Mouse (Mus musculus) layer of hippocampus, adult 9-10 months (tissue): ENCODE data around the gene Zfp444.
"Not testable (repeated sequence)": the region's sequence is repeated elsewhere in the genome, so short reads cannot be mapped to it uniquely, and the experiment has no call there.

Experiments used
- DNase-seq: peaks from one replicate; pipeline ENCODE4 v3.0.0; 2022; ENCODE audit warnings: low spot score

Gene Zfp444

GRCm38 (mm10) chr7:6162172-6162571, 9.9 kb upstream of the Zfp444 start:
- DNase-seq, result no peak

- DNase-seq, result no peak
These were observed 7.4 kb upstream of the Zfp444 start for GRCm38 (mm10) chr7:6164671-6165070.

GRCm38 (mm10) chr7:6169403-6169802, 2.6 kb upstream of the Zfp444 start:
- DNase-seq, result no peak

GRCm38 (mm10) chr7:6170391-6170790, 1.6 kb upstream of the Zfp444 start:
- no peak for DNase-seq

- DNase-seq, result no peak
These were observed 1.2 kb upstream of the Zfp444 start for GRCm38 (mm10) chr7:6170871-6171270.

- no peak for DNase-seq
These were observed 501 bp upstream of the Zfp444 start for GRCm38 (mm10) chr7:6171444-6172005.

GRCm38 (mm10) chr7:6172674-6173244, 733 bp downstream of the Zfp444 start:
- DNase-seq, result no peak

GRCm38 (mm10) chr7:6173872-6174271, 1.8 kb downstream of the Zfp444 start:
- no peak for DNase-seq

- DNase-seq, result not testable (repeated sequence)
These were observed 2.5 kb downstream of the Zfp444 start for GRCm38 (mm10) chr7:6174365-6174987.

- DNase-seq, result no peak
These were observed 7.0 kb downstream of the Zfp444 start for GRCm38 (mm10) chr7:6179013-6179412.

- no peak for DNase-seq
These were observed 10.9 kb downstream of the Zfp444 start for GRCm38 (mm10) chr7:6182882-6183281.

GRCm38 (mm10) chr7:6183802-6184201, 11.8 kb downstream of the Zfp444 start:
- DNase-seq, result no peak

GRCm38 (mm10) chr7:6184521-6184920, 12.5 kb downstream of the Zfp444 start:
- DNase-seq, result no peak

GRCm38 (mm10) chr7:6185391-6185790, 13.4 kb downstream of the Zfp444 start:
- no peak for DNase-seq

GRCm38 (mm10) chr7:6186176-6186575, 14.2 kb downstream of the Zfp444 start:
- no peak for DNase-seq

GRCm38 (mm10) chr7:6186756-6187155, 14.7 kb downstream of the Zfp444 start:
- no peak for DNase-seq

GRCm38 (mm10) chr7:6189542-6189941, 17.5 kb downstream of the Zfp444 start:
- no peak for DNase-seq

- peak; percentile 85 for DNase-seq
These were observed 19.4 kb downstream of the Zfp444 start for GRCm38 (mm10) chr7:6191376-6191775.

- no peak for DNase-seq
These were observed 22.1 kb downstream of the Zfp444 start for GRCm38 (mm10) chr7:6194129-6194528.

- DNase-seq, result no peak
These were observed 23.8 kb downstream of the Zfp444 start for GRCm38 (mm10) chr7:6195777-6196176.

GRCm38 (mm10) chr7:6196790-6197189, 24.8 kb downstream of the Zfp444 start, which contains the start of gene Galp:
TSS of gene Galp (plus strand) at chr7:6197090.
- DNase-seq, result no peak

GRCm38 (mm10) chr7:6204200-6204599, 32.2 kb downstream of the Zfp444 start:
- DNase-seq, result no peak

GRCm38 (mm10) chr7:6213144-6213543, 41.1 kb downstream of the Zfp444 start:
- no peak for DNase-seq

- DNase-seq, result not testable (repeated sequence)
These were observed 42.7 kb downstream of the Zfp444 start for GRCm38 (mm10) chr7:6214691-6215090.
